Mouse (Mus musculus): ENCODE measurements around the gene Mgst1. TPM values are rescaled to one million over a fixed set of nuclear protein-coding genes. Genes with fewer than 3 reads are reported as not detected.

Gene Mgst1
- polyA plus RNA-seq, 1 experiment: 579 TPM

DNA sequence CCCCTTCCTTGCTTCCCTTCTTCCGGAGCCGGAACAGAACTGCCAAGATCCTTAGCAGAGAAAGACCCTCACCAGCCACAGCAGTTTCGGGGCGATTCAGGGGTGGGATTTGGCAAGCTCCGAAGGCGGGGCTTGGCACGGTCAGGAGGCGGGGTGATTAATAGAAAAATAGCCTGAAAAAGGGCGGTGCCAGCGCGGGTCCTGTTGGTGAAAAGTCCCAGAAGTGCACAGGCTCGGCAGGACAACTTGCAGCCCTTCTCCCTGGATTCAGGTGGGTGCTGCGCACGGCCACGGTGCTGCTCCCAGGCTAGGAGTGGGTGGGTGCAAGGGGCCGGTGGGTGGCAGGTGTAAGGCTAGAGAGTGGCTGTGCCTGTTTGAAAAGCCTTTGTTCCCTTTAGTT lies 220 bp downstream of the Mgst1 start:
- peak; percentile 71 for DNase-seq
- peaks cover 5% of the 10 kb centered on the region; the same call in 1 of the 2 replicates for H3K4me1 ChIP-seq (ENCODE audit: control insufficient read depth, insufficient read depth, low read length)
- peak overlapping the region; percentile 92 for H3K4me3 ChIP-seq (replicated peaks; ENCODE audit: extremely low read depth, low read depth, low read length)
- TF ChIP-seq POLR2A (IDR thresholded peaks at IDR 0.05; ENCODE audit: borderline replicate concordance, extremely low read depth, low read depth, low read length) (peak; percentile 85; the same call in 1 of the 2 replicates), CTCF (IDR thresholded peaks at IDR 0.05; ENCODE audit: insufficient read depth, low read length) (no peak)
- under 1% methylated on average over 16 of the region's 16 CpGs for WGBS

DNA sequence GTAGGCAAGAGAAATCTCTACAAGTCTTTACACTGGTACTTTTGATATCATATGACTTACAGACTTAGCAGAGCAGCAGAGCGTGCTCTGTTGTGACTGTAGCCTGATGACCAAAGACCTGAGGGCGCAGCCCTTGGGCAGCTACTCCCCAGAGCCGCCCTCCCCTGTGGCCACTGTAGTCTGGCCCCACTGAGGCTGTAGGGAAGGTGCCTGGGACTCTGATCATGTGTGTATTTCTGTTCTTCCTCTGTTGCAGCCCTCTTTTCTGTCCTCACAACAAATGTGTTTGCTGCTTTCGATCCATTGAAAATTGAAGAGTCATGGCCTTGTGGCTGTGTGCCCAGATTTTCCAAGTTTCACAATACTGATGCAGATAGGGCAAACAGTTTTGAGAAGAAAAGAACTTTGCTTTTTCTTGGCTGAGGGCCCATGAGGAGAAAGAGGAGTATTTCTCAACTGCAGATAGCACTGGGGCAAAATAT lies 1.0 kb downstream of the Mgst1 start:
- TF ChIP-seq CTCF (IDR thresholded peaks at IDR 0.05; ENCODE audit: insufficient read depth, low read length): no peak
- peak; percentile 53; the same call in 1 of the 2 replicates for TF ChIP-seq POLR2A (IDR thresholded peaks at IDR 0.05; ENCODE audit: borderline replicate concordance, extremely low read depth, low read depth, low read length)
- peak overlapping the region; percentile 92 for H3K4me3 ChIP-seq (replicated peaks; ENCODE audit: extremely low read depth, low read depth, low read length)
- peak; percentile 84 for DNase-seq
- 29% methylated on average over 4 of the region's 4 CpGs for WGBS
- peaks cover 5% of the 10 kb centered on the region; the same call in 1 of the 2 replicates for H3K4me1 ChIP-seq (ENCODE audit: control insufficient read depth, insufficient read depth, low read length)

- 0 out of 2 replicates have a peak, but pooled peaks have one; percentile 13 for TF ChIP-seq POLR2A (IDR thresholded peaks at IDR 0.05; ENCODE audit: borderline replicate concordance, extremely low read depth, low read depth, low read length)
- TF ChIP-seq CTCF (IDR thresholded peaks at IDR 0.05; ENCODE audit: insufficient read depth, low read length): no peak
- H3K4me3 ChIP-seq (replicated peaks; ENCODE audit: extremely low read depth, low read depth, low read length): peak overlapping the region; percentile 27
- H3K4me1 ChIP-seq (ENCODE audit: control insufficient read depth, insufficient read depth, low read length): peaks cover 5% of the 10 kb centered on the region; the same call in 1 of the 2 replicates
- WGBS: 74% methylated on average over 7 of the region's 7 CpGs
- DNase-seq: no peak
Observed at GRCm38 (mm10) chr6:138142604-138143003, 2.5 kb downstream of the Mgst1 start.

- peak; percentile 31 for DNase-seq
- TF ChIP-seq CTCF (IDR thresholded peaks at IDR 0.05; ENCODE audit: insufficient read depth, low read length) (no peak), POLR2A (IDR thresholded peaks at IDR 0.05; ENCODE audit: borderline replicate concordance, extremely low read depth, low read depth, low read length) (no peak)
- H3K4me3 ChIP-seq (replicated peaks; ENCODE audit: extremely low read depth, low read depth, low read length): peak overlapping the region; percentile 11
- H3K4me1 ChIP-seq (ENCODE audit: control insufficient read depth, insufficient read depth, low read length): peaks cover 5% of the 10 kb centered on the region; the same call in 1 of the 2 replicates
- 46% methylated on average over 3 of the region's 3 CpGs for WGBS
Observed at GRCm38 (mm10) chr6:138143450-138143849, 3.3 kb downstream of the Mgst1 start.

- peak; percentile 80 for TF ChIP-seq CTCF (IDR thresholded peaks at IDR 0.05; ENCODE audit: insufficient read depth, low read length)
- TF ChIP-seq POLR2A (IDR thresholded peaks at IDR 0.05; ENCODE audit: borderline replicate concordance, extremely low read depth, low read depth, low read length): no peak
- WGBS: 19% methylated on average over 5 of the region's 5 CpGs
- Histone ChIP-seq H3K4me1 (ENCODE audit: control insufficient read depth, insufficient read depth, low read length) (no peaks in the 10 kb centered on the region), H3K4me3 (replicated peaks; ENCODE audit: extremely low read depth, low read depth, low read length) (no peak overlapping the region)
- DNase-seq: peak; percentile 81
Observed at GRCm38 (mm10) chr6:138153111-138153510, 13.0 kb downstream of the Mgst1 start.

- DNase-seq: no peak
- WGBS: 73% methylated on average over 7 of the region's 7 CpGs
- TF ChIP-seq POLR2A (IDR thresholded peaks at IDR 0.05; ENCODE audit: borderline replicate concordance, extremely low read depth, low read depth, low read length) (no peak), CTCF (IDR thresholded peaks at IDR 0.05; ENCODE audit: insufficient read depth, low read length) (0 out of 2 replicates have a peak, but pooled peaks have one; percentile 5)
Observed at GRCm38 (mm10) chr6:138163920-138164319, 23.8 kb downstream of the Mgst1 start.

GRCm38 (mm10) chr6:138171480-138172224 lies 31.5 kb downstream of the Mgst1 start:
- 56% methylated on average over 15 of the region's 15 CpGs for WGBS
- DNase-seq: no peak
- TF ChIP-seq POLR2A (IDR thresholded peaks at IDR 0.05; ENCODE audit: borderline replicate concordance, extremely low read depth, low read depth, low read length): no peak
- TF ChIP-seq CTCF (IDR thresholded peaks at IDR 0.05; ENCODE audit: insufficient read depth, low read length): no peak
- Histone ChIP-seq H3K4me1 (ENCODE audit: control insufficient read depth, insufficient read depth, low read length) (no peaks in the 10 kb centered on the region), H3K4me3 (replicated peaks; ENCODE audit: extremely low read depth, low read depth, low read length) (no peak overlapping the region)

More at GRCm38 (mm10) chr6:138163920-138164319, 23.8 kb downstream of the Mgst1 start:
- Histone ChIP-seq H3K4me1 (ENCODE audit: control insufficient read depth, insufficient read depth, low read length) (no peaks in the 10 kb centered on the region), H3K4me3 (replicated peaks; ENCODE audit: extremely low read depth, low read depth, low read length) (no peak overlapping the region)

Other genes with a start within 250 kb of the Mgst1 start
- gene Slc15a5, start 60.4 kb upstream of the Mgst1 start, polyA plus RNA-seq (2012; rRNA removed): 0.25 and 0.54 TPM in 2 replicates

Data from lung, adult 2 months (tissue).